Mouse (Mus musculus): ENCODE data around the gene Plekhb2. TPM values are rescaled to one million over a fixed set of nuclear protein-coding genes. Genes with fewer than 3 reads are reported as not detected.

Gene Plekhb2
- polyA plus RNA-seq (2014; fragmentation: Nextera tagmentation; extraction: Ambion mirVana), result 76.8 and 80.6 TPM in 2 replicates

DNA sequence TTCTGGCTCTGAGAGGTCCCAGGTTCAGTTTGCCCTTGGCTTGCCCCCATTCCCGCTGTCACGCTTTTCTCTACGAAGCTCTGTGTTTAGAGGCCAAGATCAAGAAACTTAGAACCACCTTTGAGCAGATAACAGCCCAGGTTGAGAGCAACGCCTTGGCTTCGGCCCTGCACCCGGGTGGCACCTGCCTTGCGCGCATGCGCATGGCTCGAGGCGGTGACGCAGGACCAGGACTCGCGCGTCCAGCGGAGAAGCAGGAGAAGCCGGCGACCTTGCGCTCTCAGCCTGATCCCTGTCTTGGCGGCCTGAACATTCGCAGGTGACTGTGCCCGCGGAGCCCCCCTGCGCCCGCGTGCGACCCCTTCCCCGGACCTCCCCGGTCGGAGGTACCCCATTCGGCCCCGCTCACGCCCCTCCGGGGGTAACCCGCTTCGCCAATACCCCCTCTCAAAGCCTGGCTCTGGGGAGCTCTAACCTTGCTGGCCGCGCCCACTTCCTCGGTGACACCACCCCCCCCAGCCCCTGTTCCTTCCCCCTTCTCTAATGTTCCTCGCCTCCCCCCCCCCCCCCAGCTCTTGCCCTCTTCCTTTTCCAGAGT is at the start of gene Plekhb2:
TSS of gene Plekhb2 (plus strand) at position 232 of the 598 bp plus-strand sequence.
- H3K4me1 ChIP-seq (ENCODE audit: control insufficient read depth, insufficient read depth, low read length), result peaks cover 19% of the 10 kb centered on the region; the same call in 1 of the 2 replicates
- H3K4me3 ChIP-seq (ENCODE audit: low read depth, low read length), result peak within 1 kb of the TSS; percentile 75
- ATAC-seq (ENCODE audit: low read depth), result peak; percentile 88
- WGBS, result under 1% methylated on average over 34 of the region's 40 CpGs
- H3K4me2 ChIP-seq (ENCODE audit: low read depth, low read length), result peak within 1 kb of the TSS; percentile 58
- no peaks in the 10 kb centered on the region for H3K27me3 ChIP-seq (ENCODE audit: control insufficient read depth, insufficient read depth, low read length)
- peak within 1 kb of the TSS; percentile 92 for H3K9ac ChIP-seq (replicated peaks; ENCODE audit: low read depth, low read length)
- no peaks in the 10 kb centered on the region for H3K36me3 ChIP-seq (ENCODE audit: control insufficient read depth, insufficient read depth, low read length)
- H3K9me3 ChIP-seq (ENCODE audit: control insufficient read depth, low read length), result no peaks in the 10 kb centered on the region
- H3K27ac ChIP-seq (ENCODE audit: low read depth, low read length), result peak within 1 kb of the TSS; percentile 67

DNA sequence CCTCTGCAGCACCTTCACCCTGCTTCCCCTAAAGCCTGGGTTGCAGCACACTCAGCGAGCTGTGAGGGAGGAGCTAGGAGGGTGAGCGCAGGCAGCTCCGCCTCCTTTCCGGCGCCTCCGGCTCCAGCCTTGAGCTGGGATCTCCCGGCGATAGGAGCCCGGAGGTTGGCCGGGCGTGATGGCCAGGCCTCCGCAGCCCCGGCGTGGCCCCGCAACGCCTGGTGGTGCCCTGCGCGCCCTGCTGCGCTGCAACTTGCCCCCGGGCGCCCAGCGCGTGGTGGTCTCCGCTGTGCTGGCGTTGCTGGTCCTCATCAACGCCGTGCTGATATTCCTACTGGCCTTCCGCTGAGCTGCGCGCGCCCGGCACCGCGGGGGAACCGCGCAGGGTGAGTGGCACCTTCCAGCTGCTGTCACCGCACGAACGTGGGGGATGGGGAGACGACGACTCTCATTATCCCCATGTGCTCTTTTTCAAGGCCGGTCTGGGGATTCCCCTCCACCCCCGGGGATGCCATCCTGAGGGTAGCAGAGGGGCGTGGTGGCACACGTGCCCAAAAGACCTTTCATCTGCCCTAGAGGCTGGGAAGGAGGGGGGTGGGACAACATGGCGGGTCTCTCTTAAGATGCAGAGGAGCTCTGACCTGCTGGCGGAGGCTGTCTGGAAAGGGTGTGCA is 48.0 kb upstream of the Plekhb2 start:
- WGBS, result under 1% methylated on average over 46 of the region's 47 CpGs

DNA sequence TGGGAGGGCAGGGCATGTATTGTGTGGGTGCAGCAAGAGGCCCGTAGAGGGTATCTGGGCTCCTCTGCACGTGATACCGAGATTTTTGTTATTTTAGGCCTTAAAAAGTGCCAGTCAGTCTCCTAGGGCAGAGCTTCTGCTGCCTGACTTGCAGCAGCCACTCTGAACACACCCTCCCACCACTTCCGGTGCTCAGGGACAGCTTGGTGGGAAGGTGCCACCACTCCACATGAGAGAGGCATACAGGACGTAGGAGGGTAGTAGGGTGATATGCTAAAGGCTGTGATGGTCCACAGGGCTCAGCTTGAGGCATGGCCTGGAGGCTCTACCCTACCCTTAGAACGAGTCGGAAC is 47.5 kb upstream of the Plekhb2 start:
- peak; percentile 29 for ATAC-seq (ENCODE audit: low read depth)
- Histone ChIP-seq H3K9ac (replicated peaks; ENCODE audit: low read depth, low read length) (peak overlapping the region; percentile 76), H3K36me3 (ENCODE audit: control insufficient read depth, insufficient read depth, low read length) (no peaks in the 10 kb centered on the region), H3K27me3 (ENCODE audit: control insufficient read depth, insufficient read depth, low read length) (no peaks in the 10 kb centered on the region), H3K4me1 (ENCODE audit: control insufficient read depth, insufficient read depth, low read length) (peaks cover 25% of the 10 kb centered on the region), H3K9me3 (ENCODE audit: control insufficient read depth, low read length) (no peaks in the 10 kb centered on the region), H3K27ac (ENCODE audit: low read depth, low read length) (peak overlapping the region; percentile 58), H3K4me3 (ENCODE audit: low read depth, low read length) (peak overlapping the region; percentile 65), H3K4me2 (ENCODE audit: low read depth, low read length) (peak overlapping the region; percentile 72)
- 28% methylated on average over 7 of the region's 7 CpGs for WGBS

More for the DNA sequence above, 48.0 kb upstream of the Plekhb2 start:
- peak; percentile 88 for ATAC-seq (ENCODE audit: low read depth)
- no peaks in the 10 kb centered on the region for H3K9me3 ChIP-seq (ENCODE audit: control insufficient read depth, low read length)
- peak overlapping the region; percentile 76 for H3K9ac ChIP-seq (replicated peaks; ENCODE audit: low read depth, low read length)
- H3K4me3 ChIP-seq (ENCODE audit: low read depth, low read length), result peak overlapping the region; percentile 65
- peak overlapping the region; percentile 72 for H3K4me2 ChIP-seq (ENCODE audit: low read depth, low read length)
- H3K36me3 ChIP-seq (ENCODE audit: control insufficient read depth, insufficient read depth, low read length), result no peaks in the 10 kb centered on the region
- H3K27ac ChIP-seq (ENCODE audit: low read depth, low read length), result peak overlapping the region; percentile 58
- H3K4me1 ChIP-seq (ENCODE audit: control insufficient read depth, insufficient read depth, low read length), result peaks cover 25% of the 10 kb centered on the region
- no peaks in the 10 kb centered on the region for H3K27me3 ChIP-seq (ENCODE audit: control insufficient read depth, insufficient read depth, low read length)

DNA sequence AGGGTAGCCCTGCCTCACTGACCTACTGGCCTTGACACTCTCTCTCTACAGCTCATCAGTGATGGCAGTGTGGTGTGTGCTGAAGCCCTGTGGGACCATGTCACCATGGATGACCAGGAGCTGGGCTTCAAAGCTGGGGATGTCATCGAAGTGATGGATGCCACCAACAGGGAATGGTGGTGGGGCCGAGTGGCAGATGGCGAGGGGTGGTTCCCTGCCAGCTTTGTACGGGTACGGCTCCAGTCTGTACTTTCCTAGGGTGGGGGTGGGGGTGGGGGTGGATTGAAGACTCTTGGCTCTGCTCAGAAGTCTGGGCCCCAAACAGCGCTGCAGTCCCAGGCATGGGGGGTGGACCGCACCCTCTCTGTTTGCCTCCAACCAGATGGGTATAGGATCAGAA is 44.9 kb upstream of the Plekhb2 start:
- Histone ChIP-seq H3K27ac (ENCODE audit: low read depth, low read length) (no peak overlapping the region), H3K4me2 (ENCODE audit: low read depth, low read length) (no peak overlapping the region), H3K36me3 (ENCODE audit: control insufficient read depth, insufficient read depth, low read length) (peaks cover 9% of the 10 kb centered on the region), H3K4me1 (ENCODE audit: control insufficient read depth, insufficient read depth, low read length) (peaks cover 25% of the 10 kb centered on the region), H3K27me3 (ENCODE audit: control insufficient read depth, insufficient read depth, low read length) (no peaks in the 10 kb centered on the region), H3K9ac (replicated peaks; ENCODE audit: low read depth, low read length) (no peak overlapping the region), H3K4me3 (ENCODE audit: low read depth, low read length) (no peak overlapping the region), H3K9me3 (ENCODE audit: control insufficient read depth, low read length) (no peaks in the 10 kb centered on the region)
- ATAC-seq (ENCODE audit: low read depth), result no peak
- WGBS, result 61% methylated on average over 7 of the region's 7 CpGs

DNA sequence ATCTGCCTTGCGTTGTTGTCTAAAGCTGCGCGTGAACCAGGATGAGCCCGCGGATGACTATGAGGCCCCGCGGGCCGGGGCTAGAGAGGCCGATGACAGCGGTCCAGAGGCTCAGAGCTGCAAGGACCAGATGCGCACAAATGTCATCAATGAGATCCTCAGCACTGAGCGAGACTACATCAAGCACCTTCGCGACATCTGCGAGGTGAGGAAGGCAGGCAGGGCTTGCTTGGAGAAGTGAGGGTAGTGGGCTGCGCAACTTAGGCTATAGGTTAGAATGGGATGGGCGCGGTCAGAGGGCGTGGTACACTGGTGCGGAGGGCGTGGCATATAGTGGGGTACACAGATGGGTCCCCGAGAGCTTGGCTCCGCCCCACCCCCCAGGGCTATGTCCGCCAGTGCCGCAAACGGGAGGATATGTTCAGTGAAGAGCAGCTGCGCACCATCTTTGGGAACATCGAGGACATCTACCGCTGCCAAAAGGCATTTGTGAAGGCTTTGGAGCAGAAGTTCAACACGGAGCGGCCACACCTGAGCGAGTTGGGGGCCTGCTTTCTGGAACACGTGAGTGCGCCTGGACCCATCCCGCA is 43.8 kb upstream of the Plekhb2 start:
- Histone ChIP-seq H3K27ac (ENCODE audit: low read depth, low read length) (no peak overlapping the region), H3K4me3 (ENCODE audit: low read depth, low read length) (no peak overlapping the region), H3K9me3 (ENCODE audit: control insufficient read depth, low read length) (no peaks in the 10 kb centered on the region), H3K27me3 (ENCODE audit: control insufficient read depth, insufficient read depth, low read length) (no peaks in the 10 kb centered on the region), H3K4me1 (ENCODE audit: control insufficient read depth, insufficient read depth, low read length) (peaks cover 23% of the 10 kb centered on the region), H3K9ac (replicated peaks; ENCODE audit: low read depth, low read length) (no peak overlapping the region), H3K4me2 (ENCODE audit: low read depth, low read length) (no peak overlapping the region), H3K36me3 (ENCODE audit: control insufficient read depth, insufficient read depth, low read length) (peaks cover 21% of the 10 kb centered on the region)
- no peak for ATAC-seq (ENCODE audit: low read depth)
- WGBS, result 20% methylated on average over 35 of the region's 35 CpGs

DNA sequence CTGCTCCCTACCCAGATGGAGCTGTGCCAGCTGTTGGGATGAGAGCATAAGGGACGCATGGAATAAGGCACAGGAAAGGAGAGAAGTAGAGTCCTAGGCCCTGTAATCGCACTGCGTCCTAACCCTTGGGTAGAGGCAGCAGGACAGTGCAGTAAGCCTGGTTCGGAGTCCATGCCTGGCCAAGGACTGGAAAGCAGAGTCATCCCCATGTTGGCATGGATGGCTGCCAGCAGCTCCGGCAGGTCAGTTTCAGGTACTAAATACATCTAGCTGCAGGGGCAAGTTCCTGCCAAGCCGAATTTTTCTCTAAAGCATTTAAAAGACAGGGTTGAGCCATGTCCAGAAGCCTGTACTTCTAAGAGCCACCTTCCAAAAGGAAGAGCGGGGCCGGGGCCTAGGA is 41.3 kb upstream of the Plekhb2 start:
- H3K27ac ChIP-seq (ENCODE audit: low read depth, low read length), result no peak overlapping the region
- H3K36me3 ChIP-seq (ENCODE audit: control insufficient read depth, insufficient read depth, low read length), result peaks cover 39% of the 10 kb centered on the region
- H3K4me1 ChIP-seq (ENCODE audit: control insufficient read depth, insufficient read depth, low read length), result peaks cover 12% of the 10 kb centered on the region
- H3K4me3 ChIP-seq (ENCODE audit: low read depth, low read length), result no peak overlapping the region
- ATAC-seq (ENCODE audit: low read depth), result no peak
- no peak overlapping the region for H3K4me2 ChIP-seq (ENCODE audit: low read depth, low read length)
- H3K27me3 ChIP-seq (ENCODE audit: control insufficient read depth, insufficient read depth, low read length), result no peaks in the 10 kb centered on the region
- no peaks in the 10 kb centered on the region for H3K9me3 ChIP-seq (ENCODE audit: control insufficient read depth, low read length)
- 95% methylated on average over 8 of the region's 8 CpGs for WGBS
- H3K9ac ChIP-seq (replicated peaks; ENCODE audit: low read depth, low read length), result no peak overlapping the region

DNA sequence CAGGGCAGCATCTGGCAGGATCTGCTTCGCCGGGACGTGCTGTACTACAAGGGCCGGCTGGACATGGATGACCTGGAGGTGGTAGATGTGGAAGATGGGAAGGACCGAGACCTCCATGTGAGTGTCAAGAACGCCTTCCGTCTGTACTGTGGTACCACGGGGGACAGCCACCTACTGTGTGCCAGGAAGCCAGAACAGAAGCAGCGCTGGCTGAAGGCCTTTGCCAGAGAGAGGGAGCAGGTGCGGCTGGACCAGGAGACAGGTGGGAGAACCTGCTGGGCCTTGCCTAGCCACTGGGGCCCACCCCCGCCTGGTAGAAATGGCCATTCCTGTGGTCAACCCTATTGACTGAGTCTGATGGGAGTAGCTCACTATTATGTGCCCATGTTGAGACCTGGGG is 39.5 kb upstream of the Plekhb2 start:
- no peaks in the 10 kb centered on the region for H3K27me3 ChIP-seq (ENCODE audit: control insufficient read depth, insufficient read depth, low read length)
- H3K9ac ChIP-seq (replicated peaks; ENCODE audit: low read depth, low read length), result no peak overlapping the region
- H3K27ac ChIP-seq (ENCODE audit: low read depth, low read length), result no peak overlapping the region
- H3K9me3 ChIP-seq (ENCODE audit: control insufficient read depth, low read length), result no peaks in the 10 kb centered on the region
- peaks cover 52% of the 10 kb centered on the region for H3K36me3 ChIP-seq (ENCODE audit: control insufficient read depth, insufficient read depth, low read length)
- H3K4me2 ChIP-seq (ENCODE audit: low read depth, low read length), result no peak overlapping the region
- WGBS, result 94% methylated on average over 11 of the region's 11 CpGs
- ATAC-seq (ENCODE audit: low read depth), result no peak
- peaks cover 7% of the 10 kb centered on the region; the same call in 1 of the 2 replicates for H3K4me1 ChIP-seq (ENCODE audit: control insufficient read depth, insufficient read depth, low read length)
- no peak overlapping the region for H3K4me3 ChIP-seq (ENCODE audit: low read depth, low read length)

DNA sequence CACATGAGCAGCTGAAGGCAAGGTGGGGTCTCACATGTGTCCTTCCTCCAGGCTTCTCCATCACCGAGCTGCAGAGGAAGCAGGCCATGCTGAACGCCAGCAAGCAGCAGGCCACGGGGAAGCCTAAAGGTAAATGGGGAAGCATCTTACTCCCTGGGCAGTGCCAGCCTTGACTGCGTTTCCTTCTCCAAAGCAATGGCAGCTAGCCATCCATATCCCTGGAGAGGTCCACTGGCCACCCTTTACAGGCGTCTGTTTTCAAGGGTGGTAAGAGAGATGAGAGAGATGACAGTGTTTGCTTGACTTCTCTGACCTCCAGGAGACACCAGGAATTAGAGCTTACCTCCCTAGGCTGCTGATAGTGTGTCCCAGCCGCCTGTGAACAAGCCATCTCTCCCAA is 38.7 kb upstream of the Plekhb2 start:
- H3K9me3 ChIP-seq (ENCODE audit: control insufficient read depth, low read length), result no peaks in the 10 kb centered on the region
- ATAC-seq (ENCODE audit: low read depth), result no peak
- H3K9ac ChIP-seq (replicated peaks; ENCODE audit: low read depth, low read length), result no peak overlapping the region
- 79% methylated on average over 6 of the region's 6 CpGs for WGBS
- H3K27ac ChIP-seq (ENCODE audit: low read depth, low read length), result no peak overlapping the region
- no peaks in the 10 kb centered on the region for H3K27me3 ChIP-seq (ENCODE audit: control insufficient read depth, insufficient read depth, low read length)
- H3K4me3 ChIP-seq (ENCODE audit: low read depth, low read length), result no peak overlapping the region
- H3K4me2 ChIP-seq (ENCODE audit: low read depth, low read length), result no peak overlapping the region
- peaks cover 56% of the 10 kb centered on the region for H3K36me3 ChIP-seq (ENCODE audit: control insufficient read depth, insufficient read depth, low read length)
- peaks cover 3% of the 10 kb centered on the region; the same call in 1 of the 2 replicates for H3K4me1 ChIP-seq (ENCODE audit: control insufficient read depth, insufficient read depth, low read length)

DNA sequence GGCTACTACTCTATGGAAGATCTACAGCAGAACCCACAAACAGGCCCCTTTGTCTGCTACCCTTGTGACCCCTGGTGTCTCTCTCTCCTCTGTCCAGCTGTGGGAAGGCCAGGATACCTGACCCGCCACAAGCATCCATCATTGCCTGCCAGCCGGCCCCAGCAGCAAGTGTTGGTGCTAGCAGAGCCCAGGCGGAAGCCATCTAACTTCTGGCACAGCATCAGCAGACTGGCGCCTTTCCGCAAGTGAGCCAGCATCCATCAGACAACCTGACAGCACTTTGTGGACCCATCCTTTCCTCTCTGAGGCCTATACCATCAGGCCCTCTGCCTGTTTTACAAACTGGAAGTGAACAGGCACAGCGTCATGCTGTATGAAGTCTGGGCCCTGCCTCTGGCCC is 38.2 kb upstream of the Plekhb2 start:
- no peak overlapping the region; the same call in 1 of the 2 replicates for H3K27ac ChIP-seq (ENCODE audit: low read depth, low read length)
- H3K9ac ChIP-seq (replicated peaks; ENCODE audit: low read depth, low read length), result no peak overlapping the region
- H3K4me2 ChIP-seq (ENCODE audit: low read depth, low read length), result no peak overlapping the region
- no peaks in the 10 kb centered on the region for H3K4me1 ChIP-seq (ENCODE audit: control insufficient read depth, insufficient read depth, low read length)
- no peak for ATAC-seq (ENCODE audit: low read depth)
- no peaks in the 10 kb centered on the region for H3K27me3 ChIP-seq (ENCODE audit: control insufficient read depth, insufficient read depth, low read length)
- 71% methylated on average over 6 of the region's 6 CpGs for WGBS
- peaks cover 61% of the 10 kb centered on the region for H3K36me3 ChIP-seq (ENCODE audit: control insufficient read depth, insufficient read depth, low read length)
- H3K9me3 ChIP-seq (ENCODE audit: control insufficient read depth, low read length), result no peaks in the 10 kb centered on the region
- no peak overlapping the region for H3K4me3 ChIP-seq (ENCODE audit: low read depth, low read length)

All from neural tube, embryonic 14.5 days (tissue).